Mouse (Mus musculus) thymus, adult 2 months (tissue): Measurements from ENCODE around the gene Gm36210. TPM values are rescaled to one million over a fixed set of nuclear protein-coding genes. Genes with fewer than 3 reads are reported as not detected.
"Not testable (repeated sequence)": the region's sequence is repeated elsewhere in the genome, so short reads cannot be mapped to it uniquely, and the experiment has no call there.

Experiments used
- DNase-seq: peaks from one replicate; pipeline ENCODE4 v3.0.0; 2021
- H3K27ac ChIP-seq: fragments of 200-500 bp; 2 replicates; pipeline ENCODE4 v1.5.1; 2012; ENCODE audit warnings: low read length, control low read depth; ENCODE audit not compliant: control insufficient read depth, insufficient read depth
- H3K27me3 ChIP-seq: fragments of 200-500 bp; 2 replicates; pipeline ENCODE4 v1.6.1; 2012; ENCODE audit warnings: mild to moderate bottlenecking, low read length, moderate library complexity, mixed read lengths; ENCODE audit not compliant: control insufficient read depth, insufficient read depth
- H3K36me3 ChIP-seq: fragments of 200-500 bp; 2 replicates; pipeline ENCODE4 v1.6.1; 2012; ENCODE audit warnings: mild to moderate bottlenecking, low read length, moderate library complexity; ENCODE audit not compliant: control insufficient read depth, insufficient read depth
- H3K4me1 ChIP-seq: fragments of 200-500 bp; replicated peaks from 2 replicates; pipeline ENCODE4 v1.6.1; 2012; ENCODE audit warnings: low read length; ENCODE audit not compliant: control insufficient read depth, insufficient read depth
- H3K4me3 ChIP-seq: fragments of 200-500 bp; 2 replicates; pipeline ENCODE4 v1.5.1; 2012; ENCODE audit warnings: mild to moderate bottlenecking, low read length, control low read depth, moderate library complexity; ENCODE audit not compliant: control insufficient read depth, insufficient read depth
- CTCF ChIP-seq: fragments of 200-500 bp; IDR thresholded peaks from 2 replicates; pipeline ENCODE4 v1.5.1; 2012; ENCODE audit warnings: mild to moderate bottlenecking, control low read depth, low read length, moderate library complexity, borderline replicate concordance; ENCODE audit not compliant: control insufficient read depth, poor library complexity, insufficient read depth; ENCODE audit errors: extremely low read depth
- POLR2A ChIP-seq: fragments of 200-500 bp; IDR thresholded peaks from 2 replicates; pipeline ENCODE4 v1.6.1; 2012; ENCODE audit warnings: mild to moderate bottlenecking, low read length, control low read depth, moderate library complexity; ENCODE audit not compliant: control insufficient read depth, poor library complexity, insufficient read depth; ENCODE audit errors: extremely low read depth
- WGBS: fragments of 180-500 bp; shearing (Covaris S2); methylation state at CpG from one replicate; pipeline ENCODE4 v1.1.7; 2018; 5-methylcytosine and 5-hydroxymethylcytosine counted together
- polyA plus RNA-seq: library from polyadenylated mRNA; depleted of rRNA; stranded (reverse); fragments of >200 nt; gene quantifications from 2 replicates; pipeline ENCODE4 v1.2.3, GENCODE M21; 2012

The Gm36210 gene
- polyA plus RNA-seq, 1 experiment: 0.15 TPM

- Histone ChIP-seq H3K4me3 (peak overlapping the region; percentile 90), H3K27ac (peak overlapping the region; percentile 86), H3K36me3 (no peaks in the 10 kb centered on the region), H3K27me3 (no peaks in the 10 kb centered on the region), H3K4me1 (peaks cover 12% of the 10 kb centered on the region)
- no peak for DNase-seq
- 21% methylated on average over 10 of the region's 10 CpGs for WGBS
- no peak for TF ChIP-seq POLR2A
- no peak for TF ChIP-seq CTCF
These were observed 39.6 kb downstream of the Gm36210 start for GRCm38 (mm10) chr7:4866631-4867180.

- Histone ChIP-seq H3K4me3 (peak overlapping the region; percentile 90), H3K27ac (peak overlapping the region; percentile 86)
- TF ChIP-seq POLR2A (peak; percentile 88), CTCF (0 out of 2 replicates have a peak, but pooled peaks have one; percentile 39)
These were observed 40.5 kb downstream of the Gm36210 start for GRCm38 (mm10) chr7:4865579-4866493.

GRCm38 (mm10) chr7:4865090-4865489 is 41.2 kb downstream of the Gm36210 start:
- peaks cover 12% of the 10 kb centered on the region for H3K4me1 ChIP-seq
- H3K27me3 ChIP-seq: no peaks in the 10 kb centered on the region
- TF ChIP-seq POLR2A (no peak), CTCF (no peak)
- H3K27ac ChIP-seq: no peak overlapping the region; the same call in 1 of the 2 replicates
- 88% methylated on average over 5 of the region's 5 CpGs for WGBS
- no peak overlapping the region for H3K4me3 ChIP-seq
- peak; percentile 45 for DNase-seq
- no peaks in the 10 kb centered on the region for H3K36me3 ChIP-seq

More at GRCm38 (mm10) chr7:4865579-4866493, 40.5 kb downstream of the Gm36210 start:
- WGBS: 5% methylated on average over 40 of the region's 40 CpGs
- Histone ChIP-seq H3K27me3 (no peaks in the 10 kb centered on the region), H3K4me1 (peaks cover 12% of the 10 kb centered on the region), H3K36me3 (no peaks in the 10 kb centered on the region)
- DNase-seq: peak; percentile 97

- Histone ChIP-seq H3K4me3 (no peak overlapping the region), H3K36me3 (no peaks in the 10 kb centered on the region), H3K27ac (no peak overlapping the region), H3K27me3 (no peaks in the 10 kb centered on the region), H3K4me1 (peaks cover 12% of the 10 kb centered on the region)
- 96% methylated on average over 5 of the region's 5 CpGs for WGBS
- TF ChIP-seq POLR2A: no peak
- no peak for TF ChIP-seq CTCF
- no peak for DNase-seq
These were observed 42.0 kb downstream of the Gm36210 start for GRCm38 (mm10) chr7:4864130-4864845.

GRCm38 (mm10) chr7:4863541-4864080 is 42.7 kb downstream of the Gm36210 start:
- no peak overlapping the region for H3K27ac ChIP-seq
- 92% methylated on average over 7 of the region's 7 CpGs for WGBS
- peaks cover 12% of the 10 kb centered on the region for H3K4me1 ChIP-seq
- no peak for DNase-seq
- no peak overlapping the region for H3K4me3 ChIP-seq
- TF ChIP-seq POLR2A: no peak
- TF ChIP-seq CTCF: no peak
- H3K36me3 ChIP-seq: no peaks in the 10 kb centered on the region
- no peaks in the 10 kb centered on the region for H3K27me3 ChIP-seq

GRCm38 (mm10) chr7:4863041-4863440 is 43.3 kb downstream of the Gm36210 start:
- TF ChIP-seq POLR2A: no peak
- TF ChIP-seq CTCF: no peak
- DNase-seq: no peak
- Histone ChIP-seq H3K4me3 (no peak overlapping the region), H3K27ac (no peak overlapping the region), H3K36me3 (no peaks in the 10 kb centered on the region), H3K27me3 (no peaks in the 10 kb centered on the region), H3K4me1 (peaks cover 12% of the 10 kb centered on the region)
- 72% methylated on average over 1 of the region's 1 CpGs for WGBS

- DNase-seq, H3K36me3 ChIP-seq, H3K4me1 ChIP-seq, H3K4me3 ChIP-seq, H3K27me3 ChIP-seq, H3K27ac ChIP-seq: not testable (repeated sequence)
- WGBS: 96% methylated on average over 3 of the region's 3 CpGs
These were observed 45.4 kb downstream of the Gm36210 start for GRCm38 (mm10) chr7:4860926-4861325.
